Mouse (Mus musculus) forebrain, postnatal 0 days (tissue): ENCODE measurements at regions not wholly inside any gene's neighbourhood (a gene's known extent, or its start where the extent isn't known, plus 50 kb on each side); places are given as distances from the start of the nearest gene placed in this dataset.

ENCODE experiments used
- ATAC-seq: fragments of 200-750 bp; cut with Nextera tagmentation; 2 replicates; pipeline ENCODE4 v1.8.0; 2017; ENCODE audit warnings: mild to moderate bottlenecking, moderate library complexity
- DNase-seq: peaks from one replicate; pipeline ENCODE4 v3.0.0-alpha.2; 2015
- H3K27ac ChIP-seq: fragments of 300-500 bp; sonication (generic); 2 replicates; pipeline ENCODE4 v1.5.1; 2014; ENCODE audit warnings: low read depth, mild to moderate bottlenecking, antibody characterized with exemption, low read length, moderate library complexity, mixed read lengths
- H3K27me3 ChIP-seq: fragments of 300-500 bp; sonication (generic); 2 replicates; pipeline ENCODE4 v1.6.1; 2014; ENCODE audit warnings: mild to moderate bottlenecking, low read length, mixed read lengths; ENCODE audit not compliant: insufficient read depth
- H3K36me3 ChIP-seq: fragments of 300-500 bp; sonication (generic); 2 replicates; pipeline ENCODE4 v1.6.1; 2014; ENCODE audit warnings: mild to moderate bottlenecking, moderate library complexity; ENCODE audit not compliant: insufficient read depth
- H3K4me1 ChIP-seq: fragments of 300-500 bp; sonication (generic); 2 replicates; pipeline ENCODE4 v1.6.1; 2014; ENCODE audit warnings: antibody characterized with exemption; ENCODE audit not compliant: insufficient read depth
- H3K4me2 ChIP-seq: fragments of 300-500 bp; sonication (generic); 2 replicates; pipeline ENCODE4 v1.6.1; 2014; ENCODE audit warnings: low read depth, mild to moderate bottlenecking, moderate library complexity
- H3K4me3 ChIP-seq: fragments of 300-500 bp; sonication (generic); 2 replicates; pipeline ENCODE4 v1.5.1; 2014; ENCODE audit warnings: low read depth, low read length, mixed read lengths
- H3K9ac ChIP-seq: fragments of 300-500 bp; sonication (generic); 2 replicates; pipeline ENCODE4 v1.6.1; 2014; ENCODE audit warnings: mild to moderate bottlenecking
- H3K9me3 ChIP-seq: fragments of 300-500 bp; sonication (generic); 2 replicates; pipeline ENCODE4 v1.6.1; 2016; ENCODE audit warnings: low read length
- CTCF ChIP-seq: sonication (generic); IDR thresholded peaks from 2 replicates; pipeline ENCODE4 v1.5.1; 2016; ENCODE audit warnings: antibody characterized with exemption, control low read depth, low read depth
- WGBS: fragments of 180-500 bp; shearing (Covaris S2); extraction: QIAGEN DNeasy Blood & Tissue Kit; methylation state at CpG from one replicate; pipeline ENCODE4 v1.1.7; 2014; 5-methylcytosine and 5-hydroxymethylcytosine counted together

GRCm38 (mm10) chr3:117119576-117119975 lies 150.8 kb upstream of the Palmd start:
- no peak for ATAC-seq
- TF ChIP-seq CTCF = no peak
- no peak overlapping the region for H3K4me2 ChIP-seq
- H3K4me1 ChIP-seq = no peaks in the 10 kb centered on the region
- H3K27ac ChIP-seq = no peak overlapping the region
- 83% methylated on average over 5 of the region's 5 CpGs for WGBS
- no peak overlapping the region for H3K9ac ChIP-seq
- no peaks in the 10 kb centered on the region for H3K9me3 ChIP-seq
- no peaks in the 10 kb centered on the region for H3K27me3 ChIP-seq
- no peak for DNase-seq
- H3K4me3 ChIP-seq = no peak overlapping the region
- H3K36me3 ChIP-seq = no peaks in the 10 kb centered on the region

DNA sequence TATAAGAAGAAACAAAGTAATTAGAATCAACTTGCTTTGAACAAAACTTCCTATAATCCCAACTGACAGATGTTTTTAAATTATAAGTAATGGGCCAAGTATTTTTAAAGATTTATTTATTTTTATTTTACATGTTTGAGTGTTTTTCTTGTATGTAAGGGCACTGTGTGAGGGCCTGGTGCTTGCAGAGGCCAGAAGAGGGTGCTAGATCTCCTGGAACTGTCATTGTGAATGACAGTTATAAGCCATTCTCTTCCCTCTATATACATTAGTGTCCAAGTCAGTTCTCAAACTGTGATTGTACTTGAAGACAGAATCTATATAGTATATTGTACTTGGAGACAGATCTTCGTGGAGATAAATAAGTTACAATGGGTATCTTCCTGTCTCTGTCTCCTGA lies 149.1 kb upstream of the Palmd start:
- peak; percentile 41 for TF ChIP-seq CTCF
- H3K9me3 ChIP-seq = no peaks in the 10 kb centered on the region
- ATAC-seq = no peak

DNA sequence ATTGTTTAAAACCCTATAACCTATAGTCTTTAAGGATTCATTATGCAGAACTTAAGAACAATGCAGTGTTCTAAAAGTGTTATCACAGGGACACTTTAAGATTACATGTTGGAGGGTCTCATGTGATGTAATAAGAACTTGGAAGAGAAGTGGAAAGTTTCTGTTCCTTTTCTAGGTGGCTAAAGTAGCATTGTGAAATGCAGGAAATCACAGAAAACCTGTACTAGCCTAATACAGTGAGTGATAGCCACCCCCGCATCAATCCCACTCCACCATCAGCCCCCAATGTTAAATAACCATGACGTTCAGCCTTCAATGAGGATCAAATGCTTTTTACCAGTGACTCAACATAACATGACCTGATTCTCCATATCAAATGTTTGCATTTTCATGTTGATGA lies 147.4 kb upstream of the Palmd start:
- H3K9me3 ChIP-seq = no peaks in the 10 kb centered on the region
- H3K9ac ChIP-seq = no peak overlapping the region
- DNase-seq (no peak), ATAC-seq (no peak)
- 91% methylated on average over 2 of the region's 2 CpGs for WGBS
- no peak overlapping the region for H3K4me2 ChIP-seq
- no peaks in the 10 kb centered on the region for H3K27me3 ChIP-seq
- H3K27ac ChIP-seq = no peak overlapping the region
- no peaks in the 10 kb centered on the region for H3K4me1 ChIP-seq
- no peaks in the 10 kb centered on the region for H3K36me3 ChIP-seq
- no peak for TF ChIP-seq CTCF
- H3K4me3 ChIP-seq = no peak overlapping the region

More for the DNA sequence above, 149.1 kb upstream of the Palmd start:
- 52% methylated on average over 1 of the region's 1 CpGs for WGBS
- Histone ChIP-seq H3K4me3 (no peak overlapping the region), H3K27me3 (no peaks in the 10 kb centered on the region), H3K27ac (no peak overlapping the region), H3K9ac (no peak overlapping the region), H3K4me2 (no peak overlapping the region), H3K36me3 (no peaks in the 10 kb centered on the region), H3K4me1 (no peaks in the 10 kb centered on the region)
- DNase-seq = no peak

DNA sequence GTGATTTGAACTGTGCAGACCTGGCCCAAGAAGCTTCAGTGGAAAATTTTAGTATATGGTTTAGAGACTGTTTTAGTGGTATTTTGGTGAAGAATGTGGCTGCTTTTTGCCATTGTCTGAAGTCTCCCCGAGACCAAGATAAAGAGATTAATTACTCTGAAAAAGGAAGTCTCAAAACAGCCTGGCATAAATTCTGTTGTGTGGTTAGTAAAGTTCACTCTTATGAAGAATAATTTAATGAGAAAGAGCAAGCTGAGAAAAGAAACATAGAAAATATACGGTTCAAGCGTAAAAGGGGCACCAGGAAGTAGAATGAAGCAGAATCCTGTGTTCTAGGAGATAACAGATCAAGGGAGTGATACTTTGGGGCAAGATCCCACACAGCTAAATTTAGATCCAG lies 144.0 kb upstream of the Palmd start:
- H3K36me3 ChIP-seq = no peaks in the 10 kb centered on the region
- ATAC-seq = no peak
- no peak for DNase-seq
- WGBS = 91% methylated on average over 3 of the region's 3 CpGs
- no peak for TF ChIP-seq CTCF
- no peak overlapping the region for H3K4me3 ChIP-seq
- no peak overlapping the region for H3K4me2 ChIP-seq
- H3K9ac ChIP-seq = no peak overlapping the region
- H3K4me1 ChIP-seq = no peaks in the 10 kb centered on the region
- H3K27ac ChIP-seq = no peak overlapping the region
- no peaks in the 10 kb centered on the region for H3K9me3 ChIP-seq
- no peaks in the 10 kb centered on the region for H3K27me3 ChIP-seq

DNA sequence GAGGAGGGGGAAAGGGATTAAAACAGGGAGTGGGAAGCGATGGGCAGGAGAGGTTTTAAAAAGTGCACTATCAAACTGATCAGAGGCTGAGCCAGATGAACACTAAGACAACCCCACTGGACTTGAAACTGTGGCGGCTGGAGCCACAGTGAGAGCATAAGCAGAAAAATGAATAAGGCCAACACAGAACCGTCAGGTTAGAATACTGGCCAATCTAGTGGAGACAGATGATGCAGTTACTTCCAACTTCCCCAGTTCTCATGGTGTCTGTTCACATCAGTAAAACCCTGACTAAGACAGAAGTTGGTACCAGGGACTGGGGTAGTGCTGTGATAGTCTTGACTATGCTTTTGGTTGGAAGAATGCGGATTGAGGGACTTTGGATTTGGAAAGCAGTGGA lies 143.5 kb upstream of the Palmd start:
- no peak for TF ChIP-seq CTCF
- ATAC-seq = no peak
- WGBS = 86% methylated on average over 4 of the region's 4 CpGs
- Histone ChIP-seq H3K36me3 (no peaks in the 10 kb centered on the region), H3K9me3 (no peaks in the 10 kb centered on the region), H3K27me3 (no peaks in the 10 kb centered on the region), H3K27ac (no peak overlapping the region), H3K4me1 (no peaks in the 10 kb centered on the region), H3K9ac (no peak overlapping the region), H3K4me3 (no peak overlapping the region), H3K4me2 (no peak overlapping the region)
- DNase-seq = no peak

- 51% methylated on average over 8 of the region's 8 CpGs for WGBS
- no peaks in the 10 kb centered on the region for H3K9me3 ChIP-seq
- H3K4me1 ChIP-seq = no peaks in the 10 kb centered on the region
- no peak overlapping the region for H3K4me2 ChIP-seq
- ATAC-seq (no peak), DNase-seq (no peak)
- no peaks in the 10 kb centered on the region for H3K27me3 ChIP-seq
- H3K27ac ChIP-seq = no peak overlapping the region
- H3K36me3 ChIP-seq = no peaks in the 10 kb centered on the region
- TF ChIP-seq CTCF = no peak
- no peak overlapping the region for H3K4me3 ChIP-seq
- H3K9ac ChIP-seq = no peak overlapping the region
These were observed 140.3 kb upstream of the Palmd start for GRCm38 (mm10) chr3:117108966-117109700.

- ATAC-seq = no peak
- Histone ChIP-seq H3K9ac (no peak overlapping the region), H3K27ac (no peak overlapping the region), H3K36me3 (no peaks in the 10 kb centered on the region), H3K9me3 (no peaks in the 10 kb centered on the region), H3K4me1 (no peaks in the 10 kb centered on the region), H3K4me3 (no peak overlapping the region), H3K27me3 (no peaks in the 10 kb centered on the region), H3K4me2 (no peak overlapping the region)
- no peak for DNase-seq
- WGBS = 35% methylated on average over 6 of the region's 6 CpGs
- no peak for TF ChIP-seq CTCF
These were observed 139.2 kb upstream of the Palmd start for GRCm38 (mm10) chr3:117107986-117108385.

DNA sequence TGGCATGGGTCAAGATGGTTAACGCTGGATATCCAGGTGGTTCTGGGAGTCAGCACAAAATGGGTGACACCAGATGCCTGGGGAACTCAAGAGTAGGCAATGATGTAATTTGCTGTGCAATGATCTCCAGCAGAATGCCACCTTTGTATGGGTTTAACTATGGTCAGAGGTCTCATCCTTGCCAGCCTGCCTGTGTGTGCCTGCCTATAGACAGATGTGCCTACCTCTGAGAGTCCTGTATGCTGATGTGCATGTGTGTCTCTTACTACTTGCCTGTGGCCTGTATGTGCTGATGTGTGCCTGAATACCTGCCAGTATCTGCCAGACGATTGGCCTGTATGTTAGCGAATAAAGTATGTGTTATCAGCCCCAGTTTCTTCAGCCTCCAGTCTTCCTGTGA lies 138.6 kb upstream of the Palmd start:
- WGBS = 85% methylated on average over 3 of the region's 3 CpGs

More for the DNA sequence above, 138.6 kb upstream of the Palmd start:
- DNase-seq (no peak), ATAC-seq (no peak)
- Histone ChIP-seq H3K27ac (no peak overlapping the region), H3K4me3 (no peak overlapping the region), H3K4me1 (no peaks in the 10 kb centered on the region), H3K36me3 (no peaks in the 10 kb centered on the region), H3K27me3 (no peaks in the 10 kb centered on the region), H3K4me2 (no peak overlapping the region), H3K9me3 (no peaks in the 10 kb centered on the region), H3K9ac (no peak overlapping the region)
- TF ChIP-seq CTCF = no peak
